Mouse (Mus musculus) testis, adult 2 months (tissue): Measurements from ENCODE around the gene Dixdc1.

Experiments used
- CTCF ChIP-seq: fragments of 200-500 bp; IDR thresholded peaks from 2 replicates; pipeline ENCODE4 v1.5.1; 2012; ENCODE audit warnings: low read depth, mild to moderate bottlenecking, inconsistent platforms, low read length, moderate library complexity; ENCODE audit not compliant: control insufficient read depth, insufficient read depth, insufficient replicate concordance
- POLR2A ChIP-seq: fragments of 200-500 bp; IDR thresholded peaks from 2 replicates; pipeline ENCODE4 v1.6.1; 2012; ENCODE audit warnings: low read depth, mild to moderate bottlenecking, inconsistent platforms, low read length, moderate library complexity; ENCODE audit not compliant: control insufficient read depth

DNA sequence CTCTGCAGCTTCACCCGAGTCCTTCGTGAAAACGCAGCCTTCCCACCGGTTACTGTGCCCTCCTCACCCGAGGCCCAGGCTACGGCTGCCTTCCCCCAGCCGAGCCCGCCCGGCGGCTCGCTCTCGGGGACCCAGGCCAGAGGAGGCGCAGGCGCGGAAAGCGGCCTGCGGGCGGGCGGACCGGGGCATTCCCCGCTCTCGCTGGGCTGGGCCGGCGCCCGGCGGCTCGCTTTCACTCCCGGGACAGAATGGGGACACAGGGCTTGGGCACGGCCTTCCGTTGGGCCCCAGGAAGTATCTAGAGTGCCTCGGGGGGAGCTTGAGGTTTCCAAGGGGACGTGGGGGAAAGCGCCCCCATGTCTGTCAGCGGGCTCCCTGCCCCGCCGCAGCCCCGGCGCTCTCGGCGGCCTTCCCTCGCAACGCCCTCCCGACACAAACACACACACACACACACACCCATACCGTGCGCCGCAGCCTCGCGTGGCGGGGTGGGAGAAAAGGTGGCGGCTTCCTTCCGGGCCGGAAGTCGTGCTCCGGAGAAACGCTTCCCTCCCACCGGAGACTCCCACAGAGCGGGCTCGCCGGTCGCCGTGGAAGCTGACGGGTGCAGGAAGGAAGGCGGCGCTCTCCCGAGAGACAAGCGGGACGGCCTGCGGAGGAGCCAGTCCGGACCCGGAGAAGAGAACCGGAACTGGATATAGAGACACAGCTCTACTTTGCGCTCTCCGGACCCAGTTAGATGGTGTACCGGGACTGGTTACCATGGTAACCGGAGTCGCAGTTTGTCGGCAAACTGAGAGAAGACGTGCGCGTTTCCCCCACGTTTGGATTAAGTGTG, 122.3 kb downstream of the Dixdc1 start, which contains the start of the genes Pih1d2 and Nkapd1:
- TF ChIP-seq POLR2A (peak; percentile 75), CTCF (no peak)
